Comparison of ENCODE assay signal across 8 mouse cellular contexts in genomic region chr11:20913598-20914296, GRCm38 (mm10).
DNase-seq lines count a peak whose midpoint lies in the region; ATAC-seq and TF ChIP-seq lines count a peak whose summit lies in the region.

No protein-coding gene starts in this region.

- peaks cover 30% of the 10 kb centered on the region for H3K4me1 ChIP-seq in bone marrow macrophage, adult 2 months (ENCODE audit: control insufficient read depth, insufficient read depth, low read length)
- H3K4me1 ChIP-seq in embryonic facial prominence, embryonic 14.5 days (ENCODE audit: control insufficient read depth, insufficient read depth, low read length), result peaks cover 15% of the 10 kb centered on the region
- peaks cover 41% of the 10 kb centered on the region for H3K4me1 ChIP-seq in heart, embryonic 13.5 days
- peaks cover 41% of the 10 kb centered on the region for H3K4me1 ChIP-seq in kidney, embryonic 16.5 days (ENCODE audit: insufficient read depth, low read length)
- H3K4me1 ChIP-seq in liver, embryonic 12.5 days, result peaks cover 60% of the 10 kb centered on the region

- 22% methylated on average over 8 of the region's 8 CpGs for WGBS in embryonic facial prominence, embryonic 14.5 days
- 25% methylated on average over 8 of the region's 8 CpGs for WGBS in heart, embryonic 13.5 days
- 22% methylated on average over 8 of the region's 8 CpGs for WGBS in kidney, embryonic 16.5 days
- 14% methylated on average over 8 of the region's 8 CpGs for WGBS in liver, embryonic 12.5 days (ENCODE audit: insufficient replicate concordance)

- no peaks in the 10 kb centered on the region for H3K9me3 ChIP-seq in embryonic facial prominence, embryonic 14.5 days (ENCODE audit: control insufficient read depth, low read length)
- H3K9me3 ChIP-seq in heart, embryonic 13.5 days, result no peaks in the 10 kb centered on the region
- H3K9me3 ChIP-seq in kidney, embryonic 16.5 days (ENCODE audit: low read length), result no peaks in the 10 kb centered on the region
- no peaks in the 10 kb centered on the region for H3K9me3 ChIP-seq in liver, embryonic 12.5 days (replicated peaks)

- ATAC-seq in embryonic facial prominence, embryonic 14.5 days (ENCODE audit: low read depth), result peak; percentile 35; the same call in 1 of the 2 replicates
- ATAC-seq in heart, embryonic 13.5 days (ENCODE audit: extremely low read depth, insufficient number of reproducible peaks, low FRiP score, low TSS enrichment), result no peak
- ATAC-seq in kidney, embryonic 16.5 days (ENCODE audit: low FRiP score, low TSS enrichment), result no peak; the same call in none of the 2 replicates
- ATAC-seq in liver, embryonic 12.5 days, result no peak

- H3K4me2 ChIP-seq in embryonic facial prominence, embryonic 14.5 days (ENCODE audit: low read depth, low read length), result no peak overlapping the region
- H3K4me2 ChIP-seq in heart, embryonic 13.5 days, result peak overlapping the region; percentile 16; the same call in 1 of the 2 replicates
- H3K4me2 ChIP-seq in kidney, embryonic 16.5 days (replicated peaks; ENCODE audit: low read depth, low read length), result no peak overlapping the region
- H3K4me2 ChIP-seq in liver, embryonic 12.5 days, result no peak overlapping the region

- TF ChIP-seq POLR2A in bone marrow macrophage, adult 2 months (IDR thresholded peaks at IDR 0.05; ENCODE audit: borderline replicate concordance, low read depth, low read length), result no peak

- DNase-seq in CD4-positive, CD25-positive, alpha-beta regulatory T cell, adult 2 months (ENCODE audit: low read depth, low spot score), result peak; percentile 93
- DNase-seq in embryonic facial prominence, embryonic 14.5 days (ENCODE audit: low spot score), result peak; percentile 90
- DNase-seq in naive thymus-derived CD4-positive, alpha-beta T cell, adult 2 months (ENCODE audit: low read depth), result peak; percentile 91
- peak; percentile 91 to 95 for DNase-seq in spleen, postnatal 4 days (ENCODE audit: low spot score in 2 of 2)

- no peak overlapping the region for H3K9ac ChIP-seq in embryonic facial prominence, embryonic 14.5 days (ENCODE audit: low read depth, low read length)
- H3K9ac ChIP-seq in heart, embryonic 13.5 days, result 0 out of 2 replicates have a peak overlapping the region, but pooled peaks have one; percentile 24
- H3K9ac ChIP-seq in kidney, embryonic 16.5 days (replicated peaks; ENCODE audit: low read length), result no peak overlapping the region
- H3K9ac ChIP-seq in liver, embryonic 12.5 days, result no peak overlapping the region

- H3K36me3 ChIP-seq in embryonic facial prominence, embryonic 14.5 days (ENCODE audit: control insufficient read depth, insufficient read depth, low read length), result no peaks in the 10 kb centered on the region
- H3K36me3 ChIP-seq in heart, embryonic 13.5 days, result no peaks in the 10 kb centered on the region
- H3K36me3 ChIP-seq in kidney, embryonic 16.5 days (ENCODE audit: insufficient read depth, low read length), result no peaks in the 10 kb centered on the region
- no peaks in the 10 kb centered on the region for H3K36me3 ChIP-seq in liver, embryonic 12.5 days

- no peaks in the 10 kb centered on the region for H3K27me3 ChIP-seq in embryonic facial prominence, embryonic 14.5 days (replicated peaks; ENCODE audit: control insufficient read depth, insufficient read depth, low read length)
- H3K27me3 ChIP-seq in heart, embryonic 13.5 days (replicated peaks), result no peaks in the 10 kb centered on the region; the same call in 1 of the 2 replicates
- no peaks in the 10 kb centered on the region for H3K27me3 ChIP-seq in kidney, embryonic 16.5 days (ENCODE audit: insufficient read depth, low read length)
- no peaks in the 10 kb centered on the region for H3K27me3 ChIP-seq in liver, embryonic 12.5 days (replicated peaks)

- peak; percentile 83 for TF ChIP-seq CTCF in bone marrow macrophage, adult 2 months (IDR thresholded peaks at IDR 0.05; ENCODE audit: low read depth, low read length)

- H3K27ac ChIP-seq in bone marrow macrophage, adult 2 months (ENCODE audit: insufficient read depth, low read depth, low read length), result no peak overlapping the region
- no peak overlapping the region for H3K27ac ChIP-seq in embryonic facial prominence, embryonic 14.5 days (replicated peaks; ENCODE audit: low read depth, low read length)
- H3K27ac ChIP-seq in heart, embryonic 13.5 days (replicated peaks), result no peak overlapping the region; the same call in 1 of the 2 replicates
- 0 out of 2 replicates have a peak overlapping the region, but pooled peaks have one; percentile 87 for H3K27ac ChIP-seq in kidney, embryonic 16.5 days (ENCODE audit: low read length)
- H3K27ac ChIP-seq in liver, embryonic 12.5 days, result peak overlapping the region; percentile 99

- no peak overlapping the region for H3K4me3 ChIP-seq in bone marrow macrophage, adult 2 months (ENCODE audit: insufficient read depth, low read length)
- no peak overlapping the region for H3K4me3 ChIP-seq in embryonic facial prominence, embryonic 14.5 days (ENCODE audit: low read depth, low read length)
- no peak overlapping the region for H3K4me3 ChIP-seq in heart, embryonic 13.5 days
- H3K4me3 ChIP-seq in kidney, embryonic 16.5 days (ENCODE audit: low read length), result no peak overlapping the region
- no peak overlapping the region for H3K4me3 ChIP-seq in liver, embryonic 12.5 days

Comparison
In these comparisons a context has a peak if more than half of its experiments do, and no peak if none do; other contexts are left out.
1. H3K27ac ChIP-seq: peak in kidney, embryonic 16.5 days (single experiment) and liver, embryonic 12.5 days (single experiment); none in bone marrow macrophage, adult 2 months (single experiment), embryonic facial prominence, embryonic 14.5 days (single experiment) and heart, embryonic 13.5 days (single experiment).
2. Peak in every context shown above with its lines, with median percentiles within 50 percentile points of each other: DNase-seq.